Mouse (Mus musculus) erythroblast, embryonic 14.5 days (primary cell): ENCODE measurements at regions not wholly inside any gene's neighbourhood (a gene's known extent, or its start where the extent isn't known, plus 50 kb on each side); places are given as distances from the start of the nearest gene placed in this dataset.

ENCODE experiments used
- GATA1 ChIP-seq: IDR thresholded peaks from 2 replicates; pipeline ENCODE4 v1.6.1; 2012; ENCODE audit warnings: low read length, inconsistent platforms, mixed read lengths
- TAL1 ChIP-seq: IDR thresholded peaks from 3 replicates; pipeline ENCODE4 v1.6.1; 2012; ENCODE audit warnings: low read length, inconsistent platforms, mixed read lengths

- TF ChIP-seq GATA1 (no peak), TAL1 (0 out of 3 replicates have a peak, but pooled peaks have one; percentile 7)
These were observed 587.7 kb downstream of the Pdcd6ip start for GRCm38 (mm10) chr9:113120385-113120784.
